Mouse (Mus musculus) lung, postnatal 10 days (tissue): ENCODE results near the gene Tbc1d9b.

ENCODE experiments used
- DNase-seq: peaks from one replicate; pipeline ENCODE4 v3.0.0; 2021

The Tbc1d9b gene

DNA sequence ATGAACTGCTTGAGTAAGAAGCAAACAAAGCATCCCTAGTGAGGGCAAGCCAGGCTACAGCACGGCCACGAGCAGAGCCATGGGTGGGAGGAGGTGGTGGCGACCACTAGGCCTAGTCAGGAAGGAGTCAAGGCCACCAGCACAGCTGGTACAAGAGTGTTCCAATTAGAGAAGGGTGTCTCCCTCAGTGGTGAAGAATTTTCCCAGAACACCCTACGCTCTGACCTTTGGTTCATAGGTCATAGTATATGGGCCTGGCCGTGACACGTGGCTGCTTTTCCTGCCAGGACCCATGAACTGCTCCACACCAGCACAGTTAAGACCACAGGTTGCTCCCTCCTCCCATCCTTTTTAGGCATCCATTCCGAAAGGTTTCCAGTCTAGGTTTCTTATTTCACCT, 8.4 kb downstream of the Tbc1d9b start:
- no peak for DNase-seq

DNA sequence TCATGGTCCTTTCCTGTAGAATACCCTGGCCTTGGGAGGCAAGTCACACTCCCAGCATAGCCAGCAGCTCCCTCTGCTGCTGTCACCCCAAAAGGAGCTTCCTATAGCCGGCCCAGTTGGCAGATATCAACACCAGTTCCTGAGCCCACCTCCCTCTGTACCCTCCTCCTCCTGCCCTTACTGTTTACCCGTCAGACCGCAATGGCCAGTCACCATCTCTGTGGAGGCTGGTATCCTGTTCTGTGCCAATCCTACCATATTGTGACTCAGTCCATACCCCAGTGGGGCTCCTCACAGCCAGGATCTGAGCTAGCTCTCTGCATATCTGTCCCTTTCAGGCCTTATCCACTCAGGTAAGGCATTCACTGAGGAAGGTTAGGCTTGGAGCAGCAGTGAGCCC, 14.3 kb downstream of the Tbc1d9b start:
- DNase-seq, result no peak

DNA sequence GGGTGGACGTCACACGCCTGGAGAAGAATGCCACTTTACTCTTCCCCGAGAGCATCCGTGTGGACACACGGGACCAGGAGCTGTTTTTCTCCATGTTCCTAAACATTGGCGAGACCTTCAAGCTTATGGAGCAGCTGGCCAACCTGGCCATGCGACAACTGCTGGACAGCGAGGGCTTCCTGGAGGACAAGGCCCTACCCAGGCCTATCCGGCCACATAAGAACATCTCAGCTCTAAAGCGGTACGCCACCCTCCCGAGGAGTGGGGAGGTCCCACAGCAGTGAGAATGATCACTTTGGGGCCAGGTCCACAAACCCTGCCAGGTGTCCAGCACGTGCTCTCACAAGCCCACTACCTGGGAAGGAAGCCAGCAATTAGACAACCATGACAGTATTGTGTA, 14.9 kb downstream of the Tbc1d9b start:
- no peak for DNase-seq

DNA sequence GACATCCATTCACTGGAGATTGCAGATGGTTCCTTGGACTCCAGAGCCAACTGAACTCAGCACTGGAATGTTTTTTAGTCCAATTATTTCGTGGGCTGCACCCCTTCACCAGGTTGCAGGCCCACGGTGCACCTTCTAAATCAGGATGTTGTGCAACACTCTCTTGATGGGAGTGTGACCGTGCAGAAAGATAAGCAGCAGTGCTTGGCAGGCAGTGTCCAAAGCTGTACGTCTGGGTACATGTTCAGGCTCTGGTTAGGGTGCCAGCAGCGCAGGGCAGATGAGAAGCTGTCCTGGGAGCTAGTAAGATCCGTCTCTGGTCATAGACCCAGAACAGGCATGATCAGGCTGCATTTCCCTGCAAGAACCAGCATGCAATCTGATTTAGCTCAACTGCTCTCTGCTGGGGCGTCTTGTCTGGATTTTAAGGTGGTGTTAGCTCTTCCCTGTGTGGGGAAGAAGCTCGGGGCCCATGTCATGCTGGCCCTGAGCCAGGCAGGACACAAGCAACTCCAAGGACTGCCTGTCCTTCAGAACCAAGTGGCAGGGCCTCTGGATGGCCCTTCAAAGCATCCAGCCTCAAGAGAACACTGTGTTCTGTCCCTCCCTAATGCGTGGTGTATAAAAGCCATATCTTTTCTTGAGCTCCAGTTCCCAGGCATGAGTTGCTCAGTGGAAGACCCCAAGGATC, 16.2 kb downstream of the Tbc1d9b start:
- no peak for DNase-seq

DNA sequence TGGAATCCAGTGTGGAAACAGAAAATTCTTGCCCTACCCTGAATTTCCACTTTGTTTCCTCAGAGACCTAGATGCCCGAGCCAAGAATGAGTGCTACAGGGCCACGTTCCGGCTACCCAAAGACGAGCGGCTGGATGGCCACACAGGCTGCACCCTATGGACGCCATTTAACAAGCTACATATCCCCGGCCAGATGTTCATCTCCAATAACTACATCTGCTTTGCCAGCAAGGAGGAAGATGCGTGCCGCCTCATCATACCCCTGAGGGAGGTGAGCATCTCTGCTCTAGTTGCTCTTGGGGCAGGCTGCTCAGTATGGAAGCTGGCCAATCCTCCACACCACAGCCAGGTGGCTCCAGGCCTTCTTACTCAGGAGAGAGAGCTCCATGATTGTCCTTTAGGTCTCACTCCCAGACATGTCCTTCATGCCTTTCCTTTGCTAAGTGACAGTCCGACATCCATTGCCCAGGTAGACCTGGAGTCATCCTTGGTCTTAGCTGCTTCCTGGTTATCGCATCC, 16.8 kb downstream of the Tbc1d9b start:
- DNase-seq, result no peak

DNA sequence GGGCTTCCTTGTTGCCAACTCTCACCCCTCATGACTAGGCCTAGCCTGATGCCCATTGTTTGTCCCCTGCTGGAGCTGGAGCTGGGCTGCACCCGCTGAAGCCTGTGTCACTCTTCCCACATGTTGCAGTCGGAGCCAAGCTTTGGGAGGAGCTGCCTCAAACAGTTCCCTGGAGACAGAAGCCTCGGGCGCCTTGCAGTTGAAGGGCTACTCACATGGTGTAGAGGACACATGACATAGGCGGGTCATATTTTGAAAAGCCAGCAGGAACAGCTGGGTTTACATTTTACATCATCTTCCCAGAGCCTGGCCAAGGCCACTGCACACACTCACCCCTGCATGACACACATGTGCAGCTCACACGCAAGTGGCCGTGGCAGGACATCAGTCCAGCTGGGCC, 18.0 kb downstream of the Tbc1d9b start:
- DNase-seq, result peak; percentile 74

DNA sequence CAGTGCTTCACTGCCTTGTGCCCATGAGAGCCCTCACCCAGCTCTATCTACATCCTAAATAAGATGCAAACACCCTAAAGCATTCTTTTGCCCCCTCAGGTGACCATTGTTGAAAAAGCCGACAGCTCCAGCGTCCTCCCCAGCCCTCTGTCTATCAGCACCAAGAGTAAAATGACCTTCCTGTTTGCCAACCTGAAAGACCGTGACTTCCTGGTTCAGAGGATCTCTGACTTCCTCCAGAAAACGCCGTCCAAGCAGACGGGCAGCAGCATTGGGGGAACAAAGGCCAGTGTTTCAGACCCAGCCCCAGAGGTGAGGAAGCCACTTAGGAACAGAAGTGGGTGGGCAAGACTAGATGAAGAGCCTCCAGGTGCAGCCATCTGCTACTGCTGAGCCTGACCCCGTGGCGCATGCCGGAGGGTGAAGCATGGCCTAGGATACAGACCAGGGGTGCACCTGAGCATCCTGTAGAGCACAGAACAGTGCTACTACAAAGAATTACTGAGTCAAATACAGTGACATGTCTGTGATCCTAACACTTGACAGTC, 18.5 kb downstream of the Tbc1d9b start:
- DNase-seq, result no peak

DNA sequence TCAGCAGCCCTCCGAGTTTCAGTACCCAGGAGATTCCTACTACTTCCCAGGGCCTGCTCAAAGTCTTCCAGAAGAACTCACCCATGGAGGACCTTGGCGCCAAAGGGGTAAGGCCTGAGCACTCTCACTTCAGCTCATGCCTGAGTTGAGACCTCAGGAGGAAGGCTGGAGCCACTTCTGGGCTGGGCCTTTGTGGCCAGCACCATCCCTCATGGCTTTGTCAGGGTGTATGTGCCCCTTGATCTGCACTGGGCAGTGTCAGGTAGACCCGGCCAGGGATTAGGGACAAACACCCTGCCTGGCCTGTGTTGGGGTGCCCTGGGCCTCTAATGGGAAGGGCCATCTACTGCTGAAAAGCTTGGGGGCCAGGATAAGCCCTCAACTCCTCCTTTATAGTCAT, 20.2 kb downstream of the Tbc1d9b start:
- DNase-seq, result no peak

DNA sequence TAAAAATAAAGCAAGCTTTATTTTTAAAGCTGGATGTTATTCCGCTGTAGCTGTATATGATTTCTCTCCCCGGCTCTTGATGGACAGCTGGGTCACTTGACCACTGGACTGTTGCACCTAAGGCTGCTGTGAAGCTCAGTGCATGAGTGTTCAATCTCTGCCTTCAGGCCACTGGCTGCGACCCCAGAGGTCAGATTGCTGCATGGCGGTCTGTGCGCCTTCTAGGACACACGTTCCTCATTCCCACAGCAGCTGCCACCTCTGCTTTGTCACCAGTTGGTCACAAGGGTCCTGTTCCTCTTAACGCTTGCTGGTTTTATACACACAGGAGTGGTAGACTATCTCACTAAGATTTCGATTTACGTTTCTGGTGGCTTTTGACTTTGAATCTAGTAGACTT, 23.0 kb downstream of the Tbc1d9b start:
- peak; percentile 68 for DNase-seq

DNA sequence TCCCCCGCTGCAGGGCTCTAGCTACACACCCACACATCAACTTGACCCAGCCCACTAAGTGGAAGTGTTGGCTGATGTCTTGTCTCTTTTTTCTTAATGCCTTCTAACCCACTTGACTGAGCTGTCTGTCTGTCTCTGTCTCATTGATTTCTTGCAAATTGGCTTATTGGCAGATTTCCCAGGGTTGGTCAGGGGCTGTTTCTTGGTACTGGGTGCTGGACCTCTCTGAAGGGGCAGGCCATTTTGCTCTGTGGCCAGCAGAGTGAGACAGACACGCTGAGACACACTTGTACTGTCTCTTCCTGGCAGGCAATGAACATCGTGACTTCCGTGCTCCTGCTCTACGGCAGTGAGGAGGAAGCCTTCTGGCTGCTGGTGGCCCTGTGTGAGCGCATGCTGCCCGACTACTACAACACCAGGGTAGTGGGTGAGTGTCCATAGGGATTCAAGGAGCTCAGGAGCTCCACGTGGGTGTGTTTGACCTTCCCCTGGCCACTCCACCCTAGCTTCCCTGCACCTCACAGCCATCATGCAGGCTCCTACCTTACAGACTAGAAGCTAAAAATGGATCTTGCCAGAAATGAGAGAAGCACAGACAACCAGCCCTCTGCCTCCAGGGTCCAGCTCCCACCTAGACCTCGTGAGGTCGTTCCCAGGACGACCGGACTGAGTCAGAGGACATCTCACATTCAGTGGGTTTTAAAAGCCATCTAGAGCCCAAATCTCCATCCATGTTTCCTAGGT, 23.8 kb downstream of the Tbc1d9b start:
- DNase-seq, result peak; percentile 69

DNA sequence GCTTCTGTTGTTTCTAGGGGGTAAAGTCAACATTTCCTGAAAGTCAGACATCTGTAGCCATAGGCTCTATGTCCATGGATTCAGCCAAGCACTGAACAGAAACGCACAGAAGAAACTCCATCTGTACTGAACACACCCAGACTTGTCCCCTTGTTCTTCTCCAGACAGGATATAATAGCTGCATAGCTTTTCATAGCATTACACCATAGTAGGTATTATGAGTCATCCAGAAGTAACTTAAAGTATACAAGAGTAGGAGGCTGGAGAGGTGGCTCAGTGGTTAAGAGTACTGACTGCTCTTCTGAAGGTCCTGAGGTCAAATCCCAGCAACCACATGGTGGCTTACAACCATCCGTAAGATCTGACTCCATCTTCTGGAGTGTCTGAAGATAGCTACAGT, 24.6 kb downstream of the Tbc1d9b start:
- no peak for DNase-seq

DNA sequence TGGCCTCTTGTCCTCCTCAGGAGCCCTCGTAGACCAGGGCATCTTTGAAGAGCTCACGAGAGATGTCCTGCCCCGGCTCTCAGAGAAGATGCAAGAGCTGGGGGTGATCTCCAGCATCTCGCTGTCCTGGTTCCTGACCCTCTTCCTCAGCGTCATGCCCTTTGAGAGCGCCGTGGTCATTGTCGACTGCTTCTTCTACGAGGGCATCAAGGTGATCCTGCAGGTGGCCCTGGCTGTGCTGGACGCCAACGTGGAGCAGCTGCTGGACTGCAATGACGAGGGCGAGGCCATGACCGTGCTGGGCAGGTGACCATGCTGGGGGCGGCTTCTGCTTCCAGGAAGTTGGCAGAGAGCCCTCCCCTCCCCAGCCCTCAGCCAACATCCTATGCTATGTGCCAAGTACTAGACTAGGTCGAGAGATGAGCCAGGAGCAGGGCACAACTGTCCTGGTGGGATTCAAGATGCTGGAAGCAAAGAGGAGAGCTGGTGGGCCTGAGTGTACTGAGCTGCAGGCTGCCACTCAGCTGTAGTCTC, 25.6 kb downstream of the Tbc1d9b start:
- DNase-seq, result no peak

DNA sequence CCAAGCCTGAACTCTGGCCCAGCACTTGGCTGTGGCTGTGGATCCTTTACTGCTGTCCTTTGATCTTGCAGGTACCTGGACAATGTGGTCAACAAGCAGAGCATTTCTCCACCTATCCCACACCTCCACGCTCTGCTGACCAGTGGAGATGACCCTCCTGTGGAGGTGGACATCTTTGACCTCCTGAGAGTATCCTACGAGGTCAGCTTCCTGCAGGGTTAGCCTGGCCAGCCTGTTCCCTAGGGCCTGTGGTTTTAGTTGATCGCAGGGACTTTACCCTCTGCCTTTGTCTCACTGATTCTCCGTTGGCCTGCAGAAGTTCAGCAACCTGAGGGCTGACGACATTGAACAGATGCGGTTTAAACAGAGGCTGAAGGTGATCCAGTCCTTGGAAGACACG, 27.1 kb downstream of the Tbc1d9b start:
- no peak for DNase-seq

DNA sequence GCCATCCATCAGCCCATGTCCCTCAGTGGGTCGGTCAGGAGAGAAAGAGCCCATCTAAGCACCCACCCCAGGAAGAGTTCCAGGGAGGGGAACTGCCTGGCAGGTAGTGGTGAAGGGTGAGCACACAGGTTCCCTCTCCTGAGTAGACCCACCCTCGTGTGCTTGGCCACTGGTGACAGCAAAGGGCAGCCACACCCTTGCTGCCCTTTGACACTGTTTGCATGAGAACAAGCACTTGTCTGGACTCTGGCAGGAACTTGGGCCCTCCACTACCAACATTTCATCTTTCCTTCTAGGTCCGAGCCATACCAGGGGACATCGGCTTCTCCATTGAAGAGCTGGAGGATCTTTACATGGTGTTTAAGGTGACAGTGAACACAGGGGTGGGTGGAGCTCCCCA, 28.2 kb downstream of the Tbc1d9b start:
- no peak for DNase-seq

DNA sequence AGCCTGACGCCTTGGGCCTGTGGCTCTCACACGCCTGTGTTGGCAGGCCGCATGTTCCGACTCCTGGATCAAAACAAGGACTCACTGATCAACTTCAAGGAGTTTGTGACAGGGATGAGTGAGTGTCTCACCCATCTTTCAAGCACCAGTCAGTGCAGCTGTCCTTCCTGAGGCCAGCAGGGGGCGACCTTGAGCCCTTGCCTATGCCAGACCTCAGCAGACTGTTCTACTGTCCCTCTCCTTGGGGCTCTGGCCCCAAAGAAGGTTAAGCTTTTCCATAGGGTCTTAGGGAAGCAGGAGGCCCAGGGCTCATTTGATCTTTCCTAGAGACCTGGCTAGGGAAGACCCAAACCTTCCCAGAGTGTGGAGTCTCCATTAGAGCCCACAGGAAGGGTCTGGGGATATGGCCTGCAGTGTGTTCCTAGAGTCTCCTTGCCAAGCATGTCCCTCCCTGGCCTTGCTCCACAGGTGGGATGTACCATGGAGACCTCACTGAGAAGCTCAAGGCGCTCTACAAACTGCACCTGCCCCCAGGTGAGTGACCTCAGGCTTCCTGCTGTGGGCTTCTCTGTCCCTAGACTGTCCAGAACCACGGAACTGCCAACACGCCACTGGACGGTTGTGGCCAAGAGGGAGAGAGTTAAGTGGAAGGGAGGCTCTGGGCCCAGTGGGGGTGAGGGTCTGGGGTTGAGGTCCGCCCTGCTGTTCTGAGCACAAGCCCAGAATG, 30.5 kb downstream of the Tbc1d9b start:
- peak; percentile 74 for DNase-seq

DNA sequence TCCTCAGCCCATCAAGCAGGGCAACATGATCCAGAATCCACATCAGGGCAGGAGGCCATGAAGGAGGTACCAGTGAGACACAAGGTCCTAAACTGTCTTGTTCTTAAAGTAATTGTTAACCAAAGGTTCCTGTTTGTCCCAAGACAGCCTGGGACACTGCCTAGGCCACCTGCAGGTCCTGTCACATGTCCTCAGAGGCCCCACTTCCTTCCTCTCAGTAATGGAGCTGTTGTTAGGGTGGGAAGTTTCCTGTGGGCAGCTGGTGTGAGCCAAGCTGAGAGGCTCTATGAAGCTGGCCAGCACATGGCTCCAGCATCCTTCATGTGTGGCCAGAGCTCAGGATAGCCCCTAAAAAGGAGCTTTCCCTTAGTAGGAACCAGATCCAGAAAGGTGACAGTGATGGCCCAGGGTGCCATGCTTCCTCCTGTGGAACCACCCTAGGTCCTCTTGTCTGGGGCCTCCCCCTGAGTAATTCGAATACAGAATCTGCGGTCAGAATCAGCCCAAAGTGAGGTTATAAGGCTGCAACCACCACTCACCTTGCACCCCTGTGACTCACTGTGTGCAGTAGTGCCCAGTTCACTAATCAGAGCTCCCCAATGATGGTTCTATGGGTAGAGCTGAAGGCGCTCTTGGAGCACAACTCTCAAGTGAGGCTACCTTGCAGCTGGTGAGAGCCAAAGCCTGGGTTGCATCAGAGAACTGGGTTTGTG, 31.3 kb downstream of the Tbc1d9b start:
- no peak for DNase-seq

DNA sequence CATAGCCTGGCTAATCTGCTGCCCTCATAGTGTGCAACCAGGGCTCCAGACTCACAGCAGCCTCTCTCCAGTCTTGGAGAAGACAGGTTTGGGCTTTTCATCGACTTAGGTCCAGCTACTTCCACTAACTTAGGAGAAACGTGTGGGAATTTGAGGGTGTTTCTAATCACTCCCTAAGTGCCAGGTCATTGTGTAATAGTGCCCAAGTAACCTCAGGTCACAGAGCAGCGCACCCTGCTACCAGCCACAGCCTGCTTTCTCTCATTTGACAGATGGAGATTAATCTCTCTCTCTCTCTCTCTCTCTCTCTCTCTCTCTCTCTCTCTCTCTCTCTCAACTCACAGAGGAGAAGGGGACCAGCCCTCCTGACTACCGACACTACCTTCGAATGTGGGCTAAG, 37.2 kb downstream of the Tbc1d9b start:
- no peak for DNase-seq

DNA sequence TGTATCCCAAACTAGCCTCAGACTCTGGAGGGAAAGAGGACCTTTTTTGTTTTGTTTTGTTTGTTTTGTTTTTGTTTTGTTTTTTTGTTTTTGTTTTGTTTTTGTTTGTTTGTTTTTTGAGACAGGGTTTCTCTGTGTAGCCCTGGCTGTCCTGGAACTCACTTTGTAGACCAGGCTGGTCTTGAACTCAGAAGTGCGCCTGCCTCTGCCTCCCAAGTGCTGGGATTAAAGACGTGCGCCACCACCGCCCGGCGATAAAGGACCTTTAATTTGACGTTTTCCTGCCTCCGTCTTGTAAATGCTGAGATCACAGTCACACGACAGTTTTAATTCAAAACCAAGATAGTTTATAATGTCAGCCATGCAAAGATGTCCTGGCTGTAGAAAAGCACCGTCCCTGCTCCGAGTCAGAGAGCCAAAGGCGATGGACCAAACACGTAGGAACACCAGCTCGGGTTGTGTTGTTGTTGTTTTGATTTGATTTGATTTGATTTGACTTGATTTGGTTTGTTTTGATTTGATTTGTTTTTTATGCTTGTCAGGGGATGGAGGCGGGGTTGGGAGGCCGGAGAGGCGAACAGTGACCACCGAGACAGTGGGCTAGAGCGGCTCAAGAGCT, 43.0 kb downstream of the Tbc1d9b start, which contains the start of gene Mrnip:
TSS of gene Mrnip (plus strand) at position 334 of the 619 bp plus-strand sequence.
- DNase-seq, result peak; percentile 45

DNA sequence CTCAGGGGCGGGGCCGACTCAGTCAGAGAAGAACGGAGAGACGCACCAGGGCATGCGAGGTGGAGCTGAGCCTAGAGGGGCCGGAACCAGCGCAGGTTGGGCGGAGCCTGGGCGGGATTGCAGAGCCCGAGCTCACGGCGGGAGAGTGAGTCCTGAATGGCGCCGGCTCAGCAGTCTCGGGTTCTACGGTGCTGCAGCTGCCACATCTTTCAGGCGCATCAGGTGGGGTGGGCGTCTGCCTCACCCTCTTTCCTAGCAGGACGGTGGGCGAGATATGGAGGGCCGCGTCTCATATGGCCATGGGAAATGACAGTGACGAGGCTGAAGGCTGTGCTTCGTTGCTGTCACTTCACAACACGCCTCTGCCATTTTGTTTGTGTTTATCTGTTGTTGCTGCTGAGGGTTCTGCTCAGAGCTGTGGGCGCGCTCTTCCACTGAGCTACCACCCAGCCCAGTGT, 43.6 kb downstream of the Tbc1d9b start:
- DNase-seq, result peak; percentile 99

DNA sequence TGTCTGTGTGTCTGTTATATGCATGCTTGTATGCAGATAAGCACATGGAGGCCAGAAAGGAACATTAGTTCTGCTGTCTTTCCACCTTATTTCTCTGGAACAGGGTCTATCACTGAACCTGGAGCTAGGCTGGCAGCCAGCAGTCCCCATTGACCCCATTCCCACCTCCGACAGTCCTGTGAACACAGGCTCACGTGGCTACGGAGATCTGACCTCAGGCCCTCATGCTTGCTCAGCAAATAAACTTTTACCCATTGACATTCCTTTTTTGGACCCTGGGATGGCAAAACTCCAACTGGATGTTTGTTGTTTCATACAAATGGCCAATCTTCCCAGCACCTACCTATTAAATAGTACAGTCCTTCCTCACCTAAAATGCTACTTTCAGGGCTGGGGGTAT, 45.2 kb downstream of the Tbc1d9b start:
- DNase-seq, result no peak

DNA sequence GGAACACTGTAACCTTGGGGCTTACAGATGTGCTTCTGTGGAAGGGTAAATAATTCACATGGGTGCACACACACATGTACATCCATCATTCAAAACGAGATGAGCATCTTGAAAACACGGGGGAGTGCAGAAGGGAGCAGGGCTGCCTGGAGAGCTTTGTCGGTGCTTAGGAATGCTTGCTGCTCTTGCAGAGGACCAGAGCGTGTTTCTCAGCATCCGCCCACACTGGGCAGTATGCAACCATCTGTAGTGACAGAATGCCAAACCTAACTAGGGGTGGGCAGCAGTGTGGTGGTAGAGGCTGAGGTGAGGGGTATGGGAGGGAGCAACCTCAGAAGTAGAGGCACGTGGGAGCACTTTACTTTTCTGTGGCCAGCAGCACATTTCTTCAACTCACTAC, 45.9 kb downstream of the Tbc1d9b start:
- DNase-seq, result no peak
